Mouse (Mus musculus): ENCODE measurements at regions not wholly inside any gene's neighbourhood (a gene's known extent, or its start where the extent isn't known, plus 50 kb on each side); places are given as distances from the start of the nearest gene placed in this dataset.

DNA sequence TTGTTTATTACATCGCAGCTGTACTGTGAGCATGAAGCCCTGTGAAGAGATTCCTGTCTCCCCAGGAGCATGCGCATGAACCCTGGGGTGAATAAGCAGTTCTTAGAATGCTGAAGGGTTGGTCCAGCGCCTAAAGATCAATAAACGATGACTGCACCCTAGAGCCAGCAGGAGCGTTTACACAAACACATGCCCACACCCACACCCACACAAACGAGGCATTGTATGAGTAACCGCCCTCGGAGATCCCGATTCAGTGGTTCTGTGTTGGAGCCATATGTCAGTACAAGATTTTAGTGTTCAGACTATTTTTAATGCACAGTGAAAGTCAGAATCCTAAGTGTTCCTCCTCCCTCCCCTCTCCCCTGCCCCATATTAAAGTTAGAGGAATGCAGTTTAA lies 57.3 kb downstream of the Edn1 start:
- in situ Hi-C loops (cut with MboI, MseI), result no loop called here

DNA sequence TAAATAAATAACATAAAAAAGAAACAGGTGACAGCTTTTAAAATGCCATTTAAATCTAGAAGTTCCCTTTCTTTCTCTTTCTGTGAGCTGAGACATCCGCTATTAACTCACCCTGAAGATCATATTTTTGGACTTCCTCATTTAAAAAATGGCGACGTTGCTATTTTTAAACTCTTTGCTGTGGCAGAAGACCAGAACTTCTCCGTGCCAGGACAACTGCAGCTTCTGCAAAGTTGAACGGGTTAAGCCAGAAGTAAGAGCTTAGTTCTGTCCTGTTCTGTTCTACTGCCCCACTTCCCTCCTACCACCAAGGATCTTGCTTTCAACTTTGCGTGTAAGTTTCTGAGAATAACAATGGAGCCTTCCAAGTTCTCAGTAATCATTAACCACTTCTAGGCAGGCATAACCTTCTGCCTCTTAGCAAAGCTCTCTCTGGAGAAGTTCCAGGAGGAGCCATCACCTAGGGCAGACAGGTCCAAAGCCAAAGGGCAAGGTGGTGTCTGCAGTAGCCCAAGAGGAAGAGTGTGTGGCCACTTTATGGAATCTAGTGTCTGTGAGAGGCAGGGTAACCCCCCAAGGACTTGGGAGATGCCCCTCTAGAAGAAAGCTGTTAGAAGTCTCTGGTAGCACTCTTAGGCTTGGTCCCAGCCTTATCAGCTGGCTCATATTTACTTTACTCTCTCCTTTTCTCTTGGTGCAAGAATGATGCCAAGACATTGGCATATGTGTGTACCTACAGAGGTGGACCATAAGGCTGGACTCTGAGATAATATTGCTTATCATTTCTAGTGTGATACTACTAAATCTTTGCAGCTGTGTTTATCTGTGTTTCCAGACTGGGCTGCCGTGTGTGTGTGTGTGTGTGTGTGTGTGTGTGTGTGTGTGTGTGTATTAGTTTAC lies 66.6 kb downstream of the Edn1 start:
- in situ Hi-C loops (cut with MboI, MseI), result no loop called here

DNA sequence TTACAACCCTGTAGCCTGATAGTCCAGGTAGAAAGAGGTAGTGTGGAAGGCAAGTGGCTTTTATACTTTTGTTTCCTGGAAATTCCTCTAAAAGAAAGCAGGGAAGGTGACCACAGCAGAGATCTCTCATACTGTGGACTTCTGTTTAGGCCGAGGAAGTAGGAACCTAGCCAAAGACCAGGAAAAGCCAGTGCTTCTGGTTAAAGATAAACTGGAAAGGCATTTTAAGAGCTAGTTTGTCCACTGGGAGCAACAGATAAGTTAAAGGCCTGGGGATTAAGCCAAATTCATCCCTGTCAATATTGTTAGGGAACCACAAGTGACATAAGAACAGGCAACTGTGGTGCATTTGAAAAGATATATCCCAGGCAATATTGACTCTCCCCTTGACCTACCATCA lies 68.5 kb downstream of the Edn1 start:
- in situ Hi-C loops (cut with MboI, MseI), result no loop called here

DNA sequence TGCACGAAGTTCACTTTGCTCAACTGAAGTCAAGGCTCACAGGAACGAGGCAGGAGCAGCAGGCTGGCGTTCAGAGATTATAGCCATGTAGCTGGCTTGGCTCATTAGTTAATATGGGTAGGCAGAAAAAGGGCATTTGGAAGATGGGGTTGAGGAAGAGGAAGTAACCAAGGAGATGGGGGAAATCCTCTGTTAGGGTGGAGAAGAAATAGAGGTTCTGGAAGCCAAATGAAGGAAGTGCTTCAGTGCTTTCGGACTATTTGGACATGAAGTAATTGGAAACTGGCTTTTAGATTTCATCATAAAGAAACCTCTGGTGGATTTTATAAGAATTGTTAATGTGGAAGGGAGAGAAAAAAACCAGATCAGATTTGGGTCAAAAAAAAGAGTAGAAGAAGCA lies 70.9 kb downstream of the Edn1 start:
- in situ Hi-C loops (cut with MboI, MseI), result no loop called here

DNA sequence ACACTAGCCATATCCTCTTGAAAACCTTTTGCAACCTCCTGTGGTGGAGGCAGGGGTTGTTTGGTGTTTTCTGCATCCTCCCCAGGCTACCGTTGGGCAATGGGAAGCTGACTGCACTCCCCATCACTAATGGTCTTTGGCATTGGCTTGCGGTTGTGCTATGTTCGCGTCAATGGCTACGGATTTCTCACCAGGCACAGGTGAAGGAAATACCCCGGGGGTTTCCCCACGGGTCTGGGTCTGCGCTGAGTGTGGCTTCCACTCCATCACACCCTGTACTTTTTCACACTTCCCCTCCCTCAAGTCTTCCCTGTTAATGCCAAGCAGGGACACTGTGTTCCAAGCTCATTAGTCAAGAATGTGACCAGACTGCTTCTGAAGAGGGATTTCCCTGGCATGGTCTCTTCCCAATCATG lies 72.9 kb downstream of the Edn1 start:
- in situ Hi-C loops (cut with MboI, MseI), result no loop called here

DNA sequence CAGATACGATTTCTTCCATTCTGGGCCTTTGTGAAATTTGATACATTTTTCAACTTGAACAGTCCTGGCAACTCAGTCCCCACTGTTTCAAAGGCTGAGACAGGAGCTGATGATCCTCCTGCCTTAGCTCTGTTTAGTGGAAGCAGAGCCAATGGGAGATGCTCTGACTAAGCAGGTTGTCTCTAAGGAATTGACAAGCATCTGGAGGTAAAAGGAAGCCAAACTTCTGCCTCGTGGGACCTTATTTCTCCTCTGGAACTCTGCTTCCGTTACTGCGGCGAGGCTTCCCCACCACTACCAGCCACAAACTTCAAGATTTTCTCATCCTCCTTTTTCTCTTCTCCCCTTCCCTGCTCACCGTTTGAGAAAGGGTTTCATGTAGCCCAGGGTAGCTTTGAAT lies 78.4 kb downstream of the Edn1 start:
- in situ Hi-C loops (cut with MboI, MseI), result no loop called here

DNA sequence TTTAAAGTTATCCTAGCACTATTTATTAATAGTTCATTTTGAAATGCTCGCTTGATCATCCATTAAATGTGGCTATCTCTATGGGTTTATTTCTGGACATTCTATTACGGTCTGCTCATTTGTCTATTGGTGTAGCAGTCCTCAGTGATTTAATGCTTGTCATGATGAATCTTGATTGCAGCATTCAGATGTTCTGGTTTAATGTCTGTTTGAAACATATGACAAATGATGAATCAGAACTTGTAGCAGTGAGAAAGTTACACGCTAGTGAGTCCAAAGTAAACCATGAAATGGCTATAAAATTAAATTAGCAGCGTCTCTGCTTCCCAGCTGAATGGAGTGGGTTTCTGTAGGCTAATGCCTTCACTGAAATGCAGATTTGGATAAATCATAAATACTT lies 81.8 kb downstream of the Edn1 start:
- in situ Hi-C loops (cut with MboI, MseI), result no loop called here

DNA sequence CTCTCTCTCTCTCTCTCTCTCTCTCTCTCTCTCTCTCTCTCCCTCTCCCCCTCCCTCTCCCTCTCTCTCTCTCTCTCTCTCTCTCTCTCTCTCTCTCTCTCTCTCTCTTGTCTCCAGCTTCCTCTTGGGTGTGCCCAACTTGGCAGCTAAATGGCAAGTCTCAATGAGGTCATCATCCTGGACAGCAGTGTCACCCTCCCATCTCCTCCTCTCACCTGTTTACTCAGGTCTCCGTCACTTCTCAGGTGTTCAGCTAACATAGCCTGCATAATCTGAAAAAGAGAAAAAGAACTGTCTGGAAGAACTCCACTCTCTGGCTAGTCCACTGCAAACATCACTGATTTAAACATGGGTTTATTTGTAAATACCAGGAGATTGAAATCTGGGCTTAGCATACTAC lies 89.1 kb downstream of the Edn1 start:
- in situ Hi-C loops (cut with MboI, MseI), result no loop called here

DNA sequence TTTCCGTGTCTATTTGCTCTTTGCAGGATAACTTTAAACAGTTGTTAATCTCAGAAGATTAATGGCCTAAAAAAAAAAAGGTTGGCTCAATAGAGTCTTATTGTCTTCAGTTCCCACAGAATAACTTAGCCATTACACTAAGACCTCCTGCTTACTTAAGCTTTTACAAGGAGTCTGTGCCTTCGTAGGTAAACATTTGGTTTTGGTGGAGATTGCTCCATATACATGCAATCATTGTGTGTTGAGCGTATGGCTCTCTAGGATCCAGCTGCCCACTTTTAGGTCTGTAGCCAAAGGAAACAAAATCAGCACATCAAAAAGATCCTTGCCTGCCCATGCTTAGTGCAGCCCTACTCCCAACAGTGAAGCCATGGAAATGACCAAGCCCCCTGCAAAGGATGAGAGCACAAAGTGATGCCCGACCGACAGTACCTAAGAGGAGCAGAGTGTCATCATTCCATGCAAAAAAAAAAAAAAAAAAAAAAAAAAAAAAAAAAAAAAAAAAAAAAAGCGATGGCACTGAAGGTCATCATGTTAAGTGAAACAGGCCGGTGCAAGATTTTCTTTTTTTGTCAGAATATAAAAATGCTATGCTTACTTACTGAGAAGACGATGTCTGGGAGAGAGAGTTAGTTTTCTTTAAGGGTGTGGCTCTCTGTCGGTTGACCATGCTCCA lies 90.2 kb downstream of the Edn1 start:
- in situ Hi-C loops (cut with MboI, MseI), result no loop called here

DNA sequence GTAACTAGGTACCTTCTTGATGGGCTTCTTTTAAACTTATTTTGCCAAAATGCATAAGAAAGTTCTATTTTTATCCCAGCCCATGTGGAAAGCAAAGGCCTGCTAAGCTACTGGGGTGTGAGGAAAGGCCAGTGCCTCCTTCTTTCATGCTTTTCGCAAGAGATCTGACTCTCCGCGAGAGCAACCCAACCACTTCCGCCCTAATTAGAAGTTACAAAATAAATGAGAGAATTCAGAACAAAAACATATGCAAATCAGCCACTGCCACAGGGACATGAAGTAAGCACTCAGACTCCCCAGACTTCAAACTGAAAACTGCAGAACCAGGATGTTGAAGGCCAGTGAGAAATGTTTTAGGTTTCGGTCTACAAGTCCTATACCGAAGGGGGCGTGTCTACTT lies 91.4 kb downstream of the Edn1 start:
- in situ Hi-C loops (cut with MboI, MseI), result no loop called here

DNA sequence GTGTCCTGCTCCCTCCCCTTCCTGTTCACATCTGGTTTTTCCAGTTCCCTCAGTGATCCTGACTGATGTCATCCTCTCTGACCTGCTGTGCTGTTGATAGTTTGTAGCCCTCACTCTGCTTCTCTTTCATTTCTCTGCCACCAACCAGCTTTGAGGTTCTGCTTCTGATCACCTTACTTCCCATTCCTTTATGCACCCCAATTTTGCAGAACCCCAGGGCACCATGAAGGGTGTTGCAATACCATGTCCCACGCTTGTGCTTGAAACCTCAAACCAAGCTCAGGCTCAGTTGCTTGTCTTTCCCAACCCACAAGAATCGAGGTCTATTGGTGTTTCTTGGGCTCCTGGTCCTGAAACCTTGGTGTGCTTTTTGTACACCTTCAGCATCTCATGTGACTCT lies 93.3 kb downstream of the Edn1 start:
- in situ Hi-C loops (cut with MboI, MseI), result no loop called here

DNA sequence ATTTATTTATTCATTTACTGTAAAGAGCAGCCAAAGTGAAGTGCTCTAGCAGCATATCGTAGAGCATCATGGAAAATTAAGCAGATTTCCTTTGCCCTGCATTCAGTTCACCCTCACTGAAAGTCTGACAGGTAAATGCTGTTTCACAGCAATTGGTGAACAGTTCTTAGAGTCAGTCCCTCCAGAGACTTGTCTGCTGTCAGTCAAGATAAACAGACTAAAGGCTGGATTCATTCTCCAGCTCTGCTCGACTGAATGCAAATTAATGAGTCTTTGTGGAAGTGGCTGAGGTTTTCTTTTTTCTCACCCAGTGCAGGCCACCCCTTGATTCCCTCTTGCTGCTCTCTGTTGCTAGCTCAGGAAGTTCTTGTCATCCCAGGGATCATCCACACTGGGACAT lies 100.2 kb downstream of the Edn1 start:
- in situ Hi-C loops (cut with MboI, MseI), result no loop called here

DNA sequence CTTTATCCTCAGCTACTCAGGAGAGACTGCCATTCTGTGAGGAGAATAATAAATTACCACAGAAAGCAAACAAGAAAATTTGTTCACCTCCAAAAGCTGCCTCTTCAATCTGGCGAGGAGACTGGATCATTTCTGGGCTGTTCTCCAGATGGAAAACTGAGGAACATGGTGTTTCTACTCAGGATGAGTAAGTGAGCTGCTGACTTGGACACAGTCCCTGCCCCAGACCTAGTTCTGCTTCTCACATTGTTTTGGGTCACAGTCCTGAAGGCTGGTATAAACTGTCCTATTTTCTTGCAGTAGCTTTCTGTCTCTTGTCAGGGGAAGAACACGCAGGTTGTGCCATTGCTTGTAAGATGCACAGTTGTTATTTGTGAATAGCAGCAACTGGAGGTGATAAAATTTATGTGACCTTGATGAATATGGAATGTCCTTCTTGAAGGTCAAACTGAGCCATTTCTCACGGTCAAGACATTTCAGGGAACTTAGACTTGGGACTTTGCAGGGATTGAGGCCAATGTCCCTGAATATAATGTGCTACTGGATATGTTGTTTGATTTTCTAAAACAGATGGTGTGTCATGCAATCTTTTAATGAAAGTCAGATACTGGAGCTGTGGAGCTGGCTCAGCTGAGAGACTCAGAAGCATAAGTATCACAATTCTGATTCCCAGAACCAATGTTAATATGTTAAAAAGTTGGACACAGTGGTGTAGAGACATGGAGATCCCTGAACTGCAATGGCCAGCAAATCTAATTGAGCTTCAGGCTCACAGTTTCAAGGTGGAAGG lies 102.2 kb downstream of the Edn1 start:
- in situ Hi-C loops (cut with MboI, MseI), result no loop called here

DNA sequence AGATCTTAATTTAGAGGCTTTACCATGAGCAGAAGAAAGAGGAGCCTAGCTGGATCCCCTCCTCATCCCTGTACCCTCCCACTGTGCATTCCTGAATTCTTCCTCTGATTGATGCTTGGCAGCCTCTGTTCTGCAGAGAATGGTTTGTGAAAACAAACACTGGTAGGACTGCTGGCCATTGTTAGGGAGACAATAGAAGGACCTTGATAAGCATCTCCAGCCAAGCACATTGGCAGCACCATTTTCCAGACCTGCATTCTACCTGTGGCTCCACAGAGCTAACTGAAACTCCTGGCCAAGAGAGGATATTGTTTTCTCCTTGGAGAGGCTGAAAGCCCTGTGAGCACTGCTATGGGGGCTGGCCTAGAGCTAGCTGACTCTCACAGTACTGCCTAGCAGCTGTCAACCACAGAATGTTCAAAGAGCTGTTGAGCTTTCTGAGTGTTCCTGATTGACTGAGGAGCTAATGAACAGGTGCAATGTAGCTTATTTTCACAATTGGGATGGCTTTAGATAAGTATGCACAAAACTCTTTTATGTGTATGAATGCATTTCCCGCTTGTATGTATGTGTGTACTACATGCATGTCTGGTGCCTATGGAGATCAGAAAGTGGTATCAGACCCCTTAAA lies 111.5 kb downstream of the Edn1 start:
- in situ Hi-C loops (cut with MboI, MseI), result no loop called here

DNA sequence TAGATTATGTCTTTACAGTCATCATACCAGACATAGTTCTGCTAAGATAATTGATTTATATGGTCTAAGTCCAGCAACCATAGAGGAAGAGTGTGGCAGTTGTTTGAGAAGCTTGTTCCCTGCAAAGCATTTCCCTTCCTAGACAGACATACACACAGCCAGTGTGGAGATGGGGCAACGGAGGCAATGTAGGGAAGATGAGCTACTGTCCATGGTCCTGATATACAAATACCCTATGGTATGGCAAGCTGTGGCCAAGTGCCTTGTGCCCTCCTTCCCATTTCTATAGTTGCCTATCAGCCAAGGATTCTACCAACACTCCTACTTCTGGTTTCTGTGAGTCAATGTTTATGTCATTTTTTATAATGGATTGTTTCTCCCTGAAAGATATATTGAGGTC lies 145.6 kb downstream of the Edn1 start:
- in situ Hi-C loops (cut with MboI, MseI), result no loop called here

DNA sequence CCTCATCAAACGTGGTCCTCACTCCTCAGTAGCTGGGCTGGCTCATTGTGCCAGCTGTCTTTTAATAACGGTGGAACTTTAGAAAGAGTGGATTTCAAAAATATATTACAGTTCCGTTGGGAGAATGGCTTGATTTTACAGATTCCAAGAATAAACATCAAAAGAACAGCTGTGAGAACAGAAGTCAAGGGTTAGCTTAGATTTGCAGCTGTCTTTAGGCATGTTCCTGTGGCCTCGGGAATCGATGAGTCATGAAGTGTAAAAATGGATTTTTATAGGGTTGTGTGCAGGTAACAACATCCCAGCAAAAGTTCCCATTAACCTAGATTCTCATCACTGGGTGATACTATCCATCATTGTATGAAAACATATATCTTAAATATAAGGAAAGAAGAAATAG lies 152.4 kb downstream of the Edn1 start:
- in situ Hi-C loops (cut with MboI, MseI), result no loop called here

DNA sequence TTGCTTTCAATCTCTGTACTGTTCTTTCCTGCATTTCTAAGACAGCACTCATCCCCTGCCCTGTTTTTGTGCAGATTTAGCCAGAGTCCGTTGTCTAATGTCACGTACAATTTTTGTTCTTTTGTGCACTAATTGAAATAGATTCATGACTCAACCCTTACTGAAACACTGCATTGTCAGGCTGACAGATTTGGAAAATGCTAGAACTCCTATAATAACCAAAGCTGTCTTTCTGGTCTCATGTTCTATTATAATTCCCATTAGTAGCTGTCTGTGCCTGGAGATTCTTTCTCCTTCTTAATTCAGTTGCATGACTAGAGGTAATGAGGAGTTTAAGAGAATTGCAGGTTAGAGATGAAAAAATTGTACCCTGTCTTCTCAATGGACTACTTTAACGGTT lies 158.6 kb downstream of the Edn1 start:
- in situ Hi-C loops (cut with MboI, MseI), result no loop called here

DNA sequence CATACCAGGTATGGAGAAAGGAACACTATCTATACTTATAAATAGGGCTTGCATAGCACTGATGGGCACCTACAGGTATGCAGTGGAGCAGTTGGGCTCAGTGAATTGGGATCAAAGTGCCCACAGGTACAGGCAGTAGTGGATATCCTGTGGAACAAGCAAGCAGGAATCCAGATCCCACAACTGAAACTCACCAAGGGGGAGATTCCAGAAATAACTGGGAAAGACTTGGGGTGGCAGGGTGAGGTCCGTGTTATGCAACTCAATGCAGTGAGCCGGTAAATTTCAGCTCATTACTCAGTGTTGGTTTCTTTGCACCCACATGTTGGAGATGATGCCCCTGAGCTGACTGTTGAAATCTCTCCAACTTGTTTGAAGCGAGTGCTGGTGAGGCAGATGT lies 177.5 kb downstream of the Edn1 start:
- in situ Hi-C loops (cut with MboI, MseI), result no loop called here

DNA sequence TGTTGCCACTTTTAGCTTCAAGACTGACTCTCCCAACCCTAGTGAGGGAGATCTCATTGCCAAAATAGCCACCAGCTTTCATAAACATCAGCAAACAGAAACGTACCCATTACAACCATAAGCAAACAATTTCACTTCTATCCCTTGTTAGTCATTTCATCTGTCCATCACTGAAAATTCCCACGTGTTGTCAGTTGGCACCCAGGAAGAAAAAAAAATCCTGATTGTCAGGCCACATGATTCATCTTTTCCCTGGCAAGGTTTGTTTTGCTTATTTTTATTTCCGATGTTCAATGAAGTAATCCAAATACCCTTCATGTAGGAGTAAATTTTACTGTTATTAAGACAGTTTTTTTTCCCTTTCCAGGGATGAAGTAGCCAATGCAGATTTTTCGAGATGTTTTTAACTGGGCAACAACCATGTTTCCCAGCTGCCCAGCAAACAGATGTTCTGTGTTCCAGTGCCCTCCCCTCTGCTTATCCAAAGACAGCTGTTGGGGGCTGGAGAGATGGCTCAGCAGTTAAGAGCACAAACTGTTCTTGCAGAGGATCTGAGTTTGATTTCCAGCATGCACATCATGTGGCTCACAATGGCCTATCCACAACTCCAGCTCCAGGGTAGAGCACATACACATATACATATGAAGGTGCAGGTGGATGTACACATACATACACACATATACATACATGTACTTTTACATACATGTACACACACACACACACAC lies 189.3 kb upstream of the Phactr1 start:
- in situ Hi-C loops (cut with MboI, MseI), result no loop called here

DNA sequence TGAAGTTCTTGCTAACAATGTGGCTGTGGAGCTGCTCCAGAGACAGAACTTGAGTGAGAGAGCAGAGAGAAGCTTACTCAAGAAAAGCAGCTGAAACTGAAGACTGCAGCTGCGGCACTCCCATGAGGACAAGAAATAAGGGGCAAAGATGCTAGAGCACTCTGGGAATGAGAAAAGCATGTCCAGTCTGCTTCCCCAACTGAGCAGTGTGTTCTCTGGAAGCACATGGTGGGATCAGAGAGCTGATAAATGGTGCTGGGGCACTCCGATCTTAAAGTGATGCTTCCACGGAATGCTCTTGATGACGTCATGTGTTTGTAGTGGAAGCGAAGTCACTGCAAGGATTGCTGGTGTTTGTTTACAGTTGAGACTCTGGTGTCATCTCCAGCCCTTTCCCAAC lies 186.1 kb upstream of the Phactr1 start:
- in situ Hi-C loops (cut with MboI, MseI), result no loop called here

DNA sequence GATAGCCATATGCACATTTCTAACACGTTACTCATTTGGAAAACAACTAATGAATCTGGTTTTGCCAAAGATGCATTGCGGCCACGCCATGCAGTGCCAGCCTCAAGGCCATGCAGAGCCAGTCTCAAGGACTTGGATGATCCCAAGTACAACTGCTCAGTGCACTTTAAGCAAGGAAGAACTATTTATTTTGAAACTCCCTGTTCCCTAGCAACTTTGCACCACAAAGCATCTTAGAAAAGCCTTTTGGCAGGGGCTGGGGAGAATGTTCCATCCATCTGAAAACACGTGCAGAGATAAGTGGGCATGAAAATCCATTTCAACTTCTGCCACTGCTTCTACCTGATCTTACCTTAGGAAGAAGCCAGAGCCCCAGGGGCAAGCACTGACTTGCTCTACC lies 182.1 kb upstream of the Phactr1 start:
- in situ Hi-C loops (cut with MboI, MseI), result no loop called here
